Mouse (Mus musculus) stomach, embryonic 15.5 days (tissue): Measurements from ENCODE around the gene Hpn. TPM values are rescaled to one million over a fixed set of nuclear protein-coding genes. Genes with fewer than 3 reads are reported as not detected.
A peak's percentile ranks its signal among the peaks of the same experiment; 100 is the strongest.

Source experiments
- ATAC-seq: fragments of 200-750 bp; cut with Nextera tagmentation; 2 replicates; pipeline ENCODE4 v1.8.0; 2017; ENCODE audit warnings: low read depth, moderate number of reproducible peaks, moderate TSS enrichment; ENCODE audit not compliant: insufficient read depth, low FRiP score
- H3K27ac ChIP-seq: fragments of 300-500 bp; sonication (generic); 2 replicates; pipeline ENCODE4 v1.5.1; 2015; ENCODE audit warnings: mild to moderate bottlenecking, inconsistent platforms
- H3K27me3 ChIP-seq: fragments of 300-500 bp; sonication (generic); replicated peaks from 2 replicates; pipeline ENCODE4 v1.6.1; 2015; ENCODE audit warnings: inconsistent platforms
- H3K36me3 ChIP-seq: fragments of 300-500 bp; sonication (generic); 2 replicates; pipeline ENCODE4 v1.6.1; 2015; ENCODE audit warnings: inconsistent platforms
- H3K4me1 ChIP-seq: fragments of 300-500 bp; sonication (generic); 2 replicates; pipeline ENCODE4 v1.6.1; 2015; ENCODE audit warnings: inconsistent platforms
- H3K4me2 ChIP-seq: fragments of 300-500 bp; sonication (generic); 2 replicates; pipeline ENCODE4 v1.6.1; 2015; ENCODE audit warnings: mild to moderate bottlenecking, inconsistent platforms
- H3K4me3 ChIP-seq: fragments of 300-500 bp; sonication (generic); replicated peaks from 2 replicates; pipeline ENCODE4 v1.5.1; 2015; ENCODE audit warnings: inconsistent platforms
- H3K9ac ChIP-seq: fragments of 300-500 bp; sonication (generic); 2 replicates; pipeline ENCODE4 v1.6.1; 2015; ENCODE audit warnings: inconsistent platforms
- H3K9me3 ChIP-seq: fragments of 300-500 bp; sonication (generic); 2 replicates; pipeline ENCODE4 v1.6.1; 2016; ENCODE audit warnings: inconsistent platforms
- WGBS: fragments of 180-500 bp; shearing (Covaris S2); methylation state at CpG from one replicate; pipeline ENCODE4 v1.1.7; 2015; 5-methylcytosine and 5-hydroxymethylcytosine counted together
- polyA plus RNA-seq: library from polyadenylated mRNA; unstranded; fragments of >200 nt; fragmentation: Nextera tagmentation; extraction: Ambion mirVana; gene quantifications from 2 replicates; pipeline ENCODE4 v1.2.1, GENCODE M21; 2015

The Hpn gene
- polyA plus RNA-seq, 1 experiment from 2014 or later: 35.3 TPM

- H3K4me2 ChIP-seq: peak overlapping the region; percentile 71
- WGBS: 12% methylated on average over 23 of the region's 23 CpGs
- H3K27ac ChIP-seq: peak overlapping the region; percentile 92
- H3K4me3 ChIP-seq: peak overlapping the region; percentile 81
- H3K36me3 ChIP-seq: no peaks in the 10 kb centered on the region
- peak overlapping the region; percentile 90; the same call in 1 of the 2 replicates for H3K9ac ChIP-seq
- no peaks in the 10 kb centered on the region for H3K9me3 ChIP-seq
- peak; percentile 47 for ATAC-seq
- no peaks in the 10 kb centered on the region for H3K27me3 ChIP-seq
- peaks cover 40% of the 10 kb centered on the region for H3K4me1 ChIP-seq
Observed at GRCm38 (mm10) chr7:31151301-31152241, 36.5 kb upstream of the Hpn start.

- peak overlapping the region; percentile 90 for H3K9ac ChIP-seq
- peak; percentile 89 for ATAC-seq
- H3K36me3 ChIP-seq: no peaks in the 10 kb centered on the region
- no peaks in the 10 kb centered on the region for H3K9me3 ChIP-seq
- H3K27ac ChIP-seq: peak overlapping the region; percentile 92
- H3K4me1 ChIP-seq: peaks cover 48% of the 10 kb centered on the region
- WGBS: under 1% methylated on average over 63 of the region's 63 CpGs
- no peaks in the 10 kb centered on the region for H3K27me3 ChIP-seq
- peak overlapping the region; percentile 71 for H3K4me2 ChIP-seq
- H3K4me3 ChIP-seq: peak overlapping the region; percentile 81
Observed at GRCm38 (mm10) chr7:31150566-31151300, 35.6 kb upstream of the Hpn start.

- no peaks in the 10 kb centered on the region for H3K9me3 ChIP-seq
- H3K27me3 ChIP-seq: no peaks in the 10 kb centered on the region
- 6% methylated on average over 20 of the region's 20 CpGs for WGBS
- peak overlapping the region; percentile 90 for H3K9ac ChIP-seq
- no peaks in the 10 kb centered on the region for H3K36me3 ChIP-seq
- H3K4me2 ChIP-seq: peak overlapping the region; percentile 71
- no peak for ATAC-seq
- H3K4me3 ChIP-seq: peak overlapping the region; percentile 81
- H3K4me1 ChIP-seq: peaks cover 53% of the 10 kb centered on the region
- H3K27ac ChIP-seq: peak overlapping the region; percentile 92
Observed at GRCm38 (mm10) chr7:31149751-31150565, 34.9 kb upstream of the Hpn start.

- peak overlapping the region; percentile 81 for H3K4me3 ChIP-seq
- 27% methylated on average over 9 of the region's 9 CpGs for WGBS
- no peaks in the 10 kb centered on the region for H3K36me3 ChIP-seq
- peaks cover 53% of the 10 kb centered on the region for H3K4me1 ChIP-seq
- no peak for ATAC-seq
- H3K4me2 ChIP-seq: peak overlapping the region; percentile 71
- H3K27me3 ChIP-seq: no peaks in the 10 kb centered on the region
- H3K9ac ChIP-seq: no peak overlapping the region
- H3K9me3 ChIP-seq: no peaks in the 10 kb centered on the region
- H3K27ac ChIP-seq: peak overlapping the region; percentile 92
Observed at GRCm38 (mm10) chr7:31149271-31149670, 34.2 kb upstream of the Hpn start.

- H3K36me3 ChIP-seq: no peaks in the 10 kb centered on the region
- 8% methylated on average over 9 of the region's 9 CpGs for WGBS
- H3K4me1 ChIP-seq: peaks cover 53% of the 10 kb centered on the region
- no peaks in the 10 kb centered on the region for H3K9me3 ChIP-seq
- H3K4me3 ChIP-seq: peak overlapping the region; percentile 81
- H3K9ac ChIP-seq: no peak overlapping the region
- peak overlapping the region; percentile 71 for H3K4me2 ChIP-seq
- no peaks in the 10 kb centered on the region for H3K27me3 ChIP-seq
- no peak for ATAC-seq
- peak overlapping the region; percentile 60 for H3K27ac ChIP-seq
Observed at GRCm38 (mm10) chr7:31148756-31149155, 33.7 kb upstream of the Hpn start.

- H3K27ac ChIP-seq: peak overlapping the region; percentile 60; the same call in 1 of the 2 replicates
Observed at GRCm38 (mm10) chr7:31148086-31148485, 33.0 kb upstream of the Hpn start.

GRCm38 (mm10) chr7:31145596-31146160, 30.6 kb upstream of the Hpn start:
- Histone ChIP-seq H3K36me3 (peaks cover 29% of the 10 kb centered on the region), H3K4me3 (no peak overlapping the region), H3K27ac (peak overlapping the region; percentile 21; the same call in 1 of the 2 replicates), H3K9me3 (no peaks in the 10 kb centered on the region), H3K9ac (no peak overlapping the region), H3K4me1 (peaks cover 41% of the 10 kb centered on the region), H3K27me3 (no peaks in the 10 kb centered on the region), H3K4me2 (0 out of 2 replicates have a peak overlapping the region, but pooled peaks have one; percentile 8)
- ATAC-seq: peak; percentile 28
- WGBS: 24% methylated on average over 12 of the region's 12 CpGs

More at GRCm38 (mm10) chr7:31148086-31148485, 33.0 kb upstream of the Hpn start:
- Histone ChIP-seq H3K9ac (peak overlapping the region; percentile 17; the same call in 1 of the 2 replicates), H3K27me3 (no peaks in the 10 kb centered on the region), H3K36me3 (peaks cover 6% of the 10 kb centered on the region), H3K4me3 (peak overlapping the region; percentile 81; the same call in 1 of the 2 replicates), H3K4me1 (peaks cover 53% of the 10 kb centered on the region), H3K9me3 (no peaks in the 10 kb centered on the region), H3K4me2 (peak overlapping the region; percentile 71)
- ATAC-seq: no peak
- 60% methylated on average over 3 of the region's 3 CpGs for WGBS

- WGBS: 93% methylated on average over 16 of the region's 16 CpGs
- no peaks in the 10 kb centered on the region for H3K9me3 ChIP-seq
- no peaks in the 10 kb centered on the region for H3K27me3 ChIP-seq
- H3K4me1 ChIP-seq: peaks cover 41% of the 10 kb centered on the region
- no peak for ATAC-seq
- peaks cover 34% of the 10 kb centered on the region for H3K36me3 ChIP-seq
- no peak overlapping the region for H3K9ac ChIP-seq
- no peak overlapping the region for H3K4me2 ChIP-seq
- no peak overlapping the region for H3K27ac ChIP-seq
- no peak overlapping the region for H3K4me3 ChIP-seq
Observed at GRCm38 (mm10) chr7:31144886-31145285, 29.8 kb upstream of the Hpn start.

- 87% methylated on average over 10 of the region's 10 CpGs for WGBS
- Histone ChIP-seq H3K36me3 (peaks cover 69% of the 10 kb centered on the region), H3K4me1 (0 out of 2 replicates have a peak, but pooled peaks cover 7% of the 10 kb centered on the region), H3K4me3 (no peak overlapping the region), H3K4me2 (no peak overlapping the region), H3K9me3 (no peaks in the 10 kb centered on the region), H3K9ac (no peak overlapping the region; the same call in 1 of the 2 replicates), H3K27ac (no peak overlapping the region), H3K27me3 (no peaks in the 10 kb centered on the region)
- no peak for ATAC-seq
Observed at GRCm38 (mm10) chr7:31140941-31141340, 25.9 kb upstream of the Hpn start.

- no peak overlapping the region for H3K27ac ChIP-seq
- H3K27me3 ChIP-seq: no peaks in the 10 kb centered on the region
- 0 out of 2 replicates have a peak, but pooled peaks cover under 1% of the 10 kb centered on the region for H3K4me1 ChIP-seq
- H3K36me3 ChIP-seq: peaks cover 76% of the 10 kb centered on the region
- 74% methylated on average over 4 of the region's 4 CpGs for WGBS
- H3K4me3 ChIP-seq: no peak overlapping the region
- ATAC-seq: no peak
- no peak overlapping the region for H3K9ac ChIP-seq
- no peaks in the 10 kb centered on the region for H3K9me3 ChIP-seq
- no peak overlapping the region for H3K4me2 ChIP-seq
Observed at GRCm38 (mm10) chr7:31140302-31140701, 25.2 kb upstream of the Hpn start.

GRCm38 (mm10) chr7:31139765-31140164, 24.7 kb upstream of the Hpn start:
- no peaks in the 10 kb centered on the region for H3K4me1 ChIP-seq
- ATAC-seq: peak; percentile 16; the same call in 1 of the 2 replicates
- H3K9me3 ChIP-seq: no peaks in the 10 kb centered on the region
- peaks cover 81% of the 10 kb centered on the region for H3K36me3 ChIP-seq
- no peaks in the 10 kb centered on the region for H3K27me3 ChIP-seq
- no peak overlapping the region for H3K27ac ChIP-seq
- no peak overlapping the region for H3K4me3 ChIP-seq
- H3K4me2 ChIP-seq: no peak overlapping the region
- no peak overlapping the region for H3K9ac ChIP-seq
- 59% methylated on average over 5 of the region's 5 CpGs for WGBS
